ENCODE assay signal across 42 mouse cellular contexts in the genomic region with DNA sequence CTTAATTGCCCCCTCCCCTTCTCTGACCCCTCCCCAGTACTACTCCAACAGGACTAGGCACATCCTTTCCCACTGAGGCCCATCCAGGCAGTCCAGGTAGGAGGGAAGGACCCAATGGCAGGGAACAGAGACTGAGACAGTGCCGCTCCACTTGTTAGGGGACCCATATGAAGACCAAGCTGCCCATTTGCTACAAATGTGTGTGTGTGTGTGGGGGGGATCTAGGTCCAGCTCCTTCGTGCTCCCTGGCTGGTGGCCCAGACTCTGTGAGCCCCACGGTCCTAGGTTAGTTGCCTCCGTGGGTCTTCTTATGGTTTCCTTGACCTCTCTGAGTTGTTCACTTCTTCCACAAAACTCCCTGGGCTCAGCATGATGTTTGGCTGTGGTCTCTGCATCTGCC. TPM values are rescaled to one million over a fixed set of nuclear protein-coding genes. Genes with fewer than 3 reads are reported as not detected.
"Had no signal": no experiment of that assay in that cellular context is flagged by ENCODE, and none has a peak within 500 bp of the region (broad histone marks: within the 10 kb centered on the region; RNA-seq: fewer than 3 reads in every experiment).

No protein-coding gene starts in this region.

- ATAC-seq: liver, embryonic 12.5 days; liver, postnatal 0 days; lung, postnatal 0 days; midbrain, embryonic 13.5 days; midbrain, embryonic 15.5 days; midbrain, embryonic 16.5 days had no signal

- DNase-seq: left cerebral cortex, postnatal 4 days; liver; liver, embryonic 13.5 days; liver, postnatal 0 days; lung, adult 18-20 months; lung, adult 2 months; lung, embryonic 14.5 days; lung, postnatal 10 days; lung, postnatal 14 days; lung, postnatal 36 days; lung, postnatal 4 days had no signal

- H3K36me3 ChIP-seq: limb, embryonic 10.5 days; limb, embryonic 12.5 days; limb, embryonic 13.5 days; limb, embryonic 15.5 days; liver, embryonic 12.5 days; liver, embryonic 13.5 days; liver, embryonic 15.5 days; lung, embryonic 15.5 days; midbrain, embryonic 10.5 days; midbrain, embryonic 12.5 days; midbrain, embryonic 13.5 days; midbrain, embryonic 15.5 days had no signal

- H3K4me2 ChIP-seq: limb, embryonic 12.5 days; limb, embryonic 13.5 days; limb, embryonic 15.5 days; liver, embryonic 11.5 days; liver, embryonic 12.5 days; liver, embryonic 13.5 days; liver, embryonic 15.5 days; lung, embryonic 14.5 days; lung, embryonic 15.5 days; midbrain, embryonic 12.5 days; midbrain, embryonic 13.5 days; midbrain, embryonic 15.5 days had no signal

- H3K9me3 ChIP-seq: limb, embryonic 10.5 days; limb, embryonic 12.5 days; limb, embryonic 13.5 days; limb, embryonic 15.5 days; liver, embryonic 12.5 days; liver, embryonic 13.5 days; liver, embryonic 15.5 days; lung, embryonic 15.5 days; megakaryocyte, embryonic 14.5 days; midbrain, embryonic 10.5 days; midbrain, embryonic 12.5 days; midbrain, embryonic 13.5 days; midbrain, embryonic 15.5 days had no signal

- H3K4me3 ChIP-seq: left cerebral cortex, adult 2 months; limb, embryonic 10.5 days; limb, embryonic 12.5 days; limb, embryonic 13.5 days; limb, embryonic 15.5 days; liver, embryonic 12.5 days; liver, embryonic 13.5 days; liver, embryonic 15.5 days; lung, embryonic 15.5 days; megakaryocyte, embryonic 14.5 days; midbrain, embryonic 10.5 days; midbrain, embryonic 12.5 days; midbrain, embryonic 13.5 days; midbrain, embryonic 15.5 days; myocyte had no signal

- H3K4me1 ChIP-seq: limb, embryonic 12.5 days; limb, embryonic 13.5 days; limb, embryonic 15.5 days; liver, embryonic 12.5 days; liver, embryonic 13.5 days; liver, embryonic 15.5 days; lung, embryonic 15.5 days; midbrain, embryonic 12.5 days; midbrain, embryonic 13.5 days; midbrain, embryonic 15.5 days had no signal

- H3K9ac ChIP-seq: limb, embryonic 12.5 days; limb, embryonic 13.5 days; limb, embryonic 15.5 days; liver, embryonic 12.5 days; liver, embryonic 13.5 days; liver, embryonic 14.5 days; liver, embryonic 15.5 days; liver, postnatal 0 days; lung, embryonic 14.5 days; lung, embryonic 15.5 days; midbrain, embryonic 12.5 days; midbrain, embryonic 13.5 days; midbrain, embryonic 15.5 days had no signal

- H3K27ac ChIP-seq: left cerebral cortex, adult 2 months; limb, embryonic 10.5 days; limb, embryonic 12.5 days; limb, embryonic 13.5 days; limb, embryonic 15.5 days; liver, embryonic 12.5 days; liver, embryonic 13.5 days; liver, embryonic 14.5 days; liver, embryonic 15.5 days; lung, embryonic 15.5 days; macrophage; midbrain, embryonic 10.5 days; midbrain, embryonic 12.5 days; midbrain, embryonic 13.5 days; midbrain, embryonic 15.5 days had no signal

RNA-seq across cellular contexts. Expression of a gene that starts 5.4 kb away (rescaled TPM):
- total RNA-seq: left cerebral cortex, adult 18-20 months; left cerebral cortex, adult 2 months; left cerebral cortex, adult 8-10 months; left cerebral cortex, postnatal 10 days; left cerebral cortex, postnatal 14 days; left cerebral cortex, postnatal 25 days; left cerebral cortex, postnatal 36 days; left cerebral cortex, postnatal 4 days; megakaryocyte progenitor cell, adult 5-6 weeks; megakaryocyte, adult 5-6 weeks; megakaryocyte-erythroid progenitor cell, adult 5-6 weeks; monocyte, adult 5-6 weeks had no signal
- polyA plus RNA-seq: liver, embryonic 11.5 days; liver, embryonic 12.5 days; liver, embryonic 13.5 days; lung, embryonic 14.5 days; lung, embryonic 15.5 days; lung, postnatal 0 days; macrophage; midbrain, embryonic 10.5 days had no signal

RNA-seq across cellular contexts. Expression of a gene that starts 21.8 kb away (rescaled TPM):
- total RNA-seq: left cerebral cortex, adult 18-20 months; left cerebral cortex, adult 2 months; left cerebral cortex, adult 8-10 months; left cerebral cortex, postnatal 10 days; left cerebral cortex, postnatal 14 days; left cerebral cortex, postnatal 25 days; left cerebral cortex, postnatal 36 days; left cerebral cortex, postnatal 4 days; liver, adult 2 months; megakaryocyte progenitor cell, adult 5-6 weeks; megakaryocyte, adult 5-6 weeks; megakaryocyte-erythroid progenitor cell, adult 5-6 weeks; monocyte, adult 5-6 weeks had no signal
- polyA plus RNA-seq: liver, adult 2 months; liver, embryonic 14.5 days; liver, postnatal 0 days; lung, embryonic 16.5 days; lung, postnatal 0 days; macrophage had no signal
